Mouse (Mus musculus) heart, embryonic 15.5 days (tissue): ENCODE measurements at regions not wholly inside any gene's neighbourhood (a gene's known extent, or its start where the extent isn't known, plus 50 kb on each side); places are given as distances from the start of the nearest gene placed in this dataset.
"Not testable (repeated sequence)": the region's sequence is repeated elsewhere in the genome, so short reads cannot be mapped to it uniquely, and the experiment has no call there.

Experiments used
- ATAC-seq: fragments of 200-750 bp; cut with Nextera tagmentation; replicated peaks from 2 replicates; pipeline ENCODE4 v1.8.0; 2017; ENCODE audit warnings: low read depth, moderate TSS enrichment; ENCODE audit not compliant: insufficient number of reproducible peaks, insufficient read depth, low FRiP score
- H3K27ac ChIP-seq: fragments of 300-500 bp; sonication (generic); 2 replicates; pipeline ENCODE4 v1.5.1; 2015; ENCODE audit warnings: mild to moderate bottlenecking, inconsistent platforms
- H3K27me3 ChIP-seq: fragments of 300-500 bp; sonication (generic); 2 replicates; pipeline ENCODE4 v1.6.1; 2015; ENCODE audit warnings: inconsistent platforms
- H3K36me3 ChIP-seq: fragments of 300-500 bp; sonication (generic); 2 replicates; pipeline ENCODE4 v1.6.1; 2015; ENCODE audit warnings: mild to moderate bottlenecking, inconsistent platforms
- H3K4me1 ChIP-seq: fragments of 300-500 bp; sonication (generic); replicated peaks from 2 replicates; pipeline ENCODE4 v1.6.1; 2015; ENCODE audit warnings: inconsistent platforms
- H3K4me2 ChIP-seq: fragments of 300-500 bp; sonication (generic); 2 replicates; pipeline ENCODE4 v1.6.1; 2015; ENCODE audit warnings: inconsistent platforms, mild to moderate bottlenecking, moderate library complexity
- H3K4me3 ChIP-seq: fragments of 300-500 bp; sonication (generic); 2 replicates; pipeline ENCODE4 v1.5.1; 2015; ENCODE audit warnings: mild to moderate bottlenecking, inconsistent platforms
- H3K9ac ChIP-seq: fragments of 300-500 bp; sonication (generic); 2 replicates; pipeline ENCODE4 v1.6.1; 2015; ENCODE audit warnings: mild to moderate bottlenecking, inconsistent platforms
- H3K9me3 ChIP-seq: fragments of 300-500 bp; sonication (generic); replicated peaks from 2 replicates; pipeline ENCODE4 v1.6.1; 2016; ENCODE audit warnings: inconsistent platforms
- WGBS: fragments of 180-500 bp; shearing (Covaris S2); methylation state at CpG from one replicate; pipeline ENCODE4 v1.1.7; 2015; ENCODE audit warnings: mixed read lengths; 5-methylcytosine and 5-hydroxymethylcytosine counted together

- H3K4me1 ChIP-seq = no peaks in the 10 kb centered on the region
- ATAC-seq = no peak
- H3K36me3 ChIP-seq = no peaks in the 10 kb centered on the region
- 44% methylated on average over 7 of the region's 7 CpGs for WGBS
- H3K9me3 ChIP-seq = no peaks in the 10 kb centered on the region
- no peak overlapping the region for H3K4me3 ChIP-seq
- peaks cover 5% of the 10 kb centered on the region; the same call in 1 of the 2 replicates for H3K27me3 ChIP-seq
- no peak overlapping the region for H3K27ac ChIP-seq
- H3K4me2 ChIP-seq = no peak overlapping the region
- no peak overlapping the region for H3K9ac ChIP-seq
Observed at GRCm38 (mm10) chr13:72571871-72572270, 56.7 kb upstream of the Irx2 start.

DNA sequence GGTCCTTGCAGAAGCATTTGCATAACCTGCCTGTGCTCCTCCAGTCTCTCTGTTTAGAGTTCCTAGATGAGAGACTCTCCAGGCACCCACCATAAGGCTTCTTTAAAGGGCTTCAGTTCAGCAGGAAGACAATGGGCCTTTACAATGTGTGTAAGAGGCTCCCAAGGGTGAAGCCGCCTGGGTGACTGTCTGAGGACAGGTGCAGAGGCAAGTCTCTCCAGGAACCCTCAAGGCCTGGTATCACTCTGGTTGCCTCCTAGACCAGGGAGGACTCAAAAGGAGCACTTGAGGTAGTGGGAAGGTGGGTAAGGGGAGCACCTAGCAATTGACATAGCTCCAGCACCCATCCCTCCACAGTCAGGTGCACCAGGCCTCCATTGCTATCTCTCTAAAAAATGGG is 55.8 kb upstream of the Irx2 start:
- Histone ChIP-seq H3K4me3 (no peak overlapping the region), H3K27ac (no peak overlapping the region), H3K27me3 (peaks cover 5% of the 10 kb centered on the region; the same call in 1 of the 2 replicates), H3K4me1 (no peaks in the 10 kb centered on the region), H3K9ac (no peak overlapping the region), H3K4me2 (no peak overlapping the region), H3K9me3 (no peaks in the 10 kb centered on the region), H3K36me3 (no peaks in the 10 kb centered on the region)
- WGBS = 65% methylated on average over 1 of the region's 1 CpGs
- no peak for ATAC-seq

GRCm38 (mm10) chr13:72574126-72574525 is 54.5 kb upstream of the Irx2 start:
- H3K36me3 ChIP-seq, H3K27ac ChIP-seq, H3K4me1 ChIP-seq, ATAC-seq, H3K9ac ChIP-seq, H3K4me3 ChIP-seq, H3K9me3 ChIP-seq, H3K4me2 ChIP-seq, H3K27me3 ChIP-seq: not testable (repeated sequence)
- 67% methylated on average over 4 of the region's 4 CpGs for WGBS

DNA sequence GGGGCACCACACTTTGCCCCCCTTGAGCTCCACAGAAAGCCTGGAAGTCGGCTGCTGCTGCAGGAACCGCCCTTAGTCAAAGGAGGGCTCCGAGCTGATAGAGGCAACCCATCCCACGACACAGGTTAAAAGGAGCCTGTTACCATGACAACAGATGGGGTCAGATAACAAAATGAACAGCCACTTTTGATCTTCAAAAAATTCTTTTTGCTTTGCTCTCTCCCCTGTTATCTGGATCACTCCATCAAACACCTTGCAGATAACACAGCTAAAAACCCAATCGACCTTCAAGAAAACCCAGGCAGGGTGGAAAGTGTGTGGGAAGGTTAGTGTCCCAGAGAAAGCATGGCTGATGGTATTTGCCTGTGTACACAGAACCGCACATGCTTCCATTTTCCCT is 52.1 kb upstream of the Irx2 start:
- Histone ChIP-seq H3K4me2 (no peak overlapping the region), H3K36me3 (no peaks in the 10 kb centered on the region), H3K9me3 (no peaks in the 10 kb centered on the region), H3K4me3 (no peak overlapping the region), H3K9ac (no peak overlapping the region), H3K4me1 (no peaks in the 10 kb centered on the region), H3K27ac (no peak overlapping the region), H3K27me3 (peaks cover 5% of the 10 kb centered on the region)
- no peak for ATAC-seq
- 31% methylated on average over 6 of the region's 6 CpGs for WGBS

DNA sequence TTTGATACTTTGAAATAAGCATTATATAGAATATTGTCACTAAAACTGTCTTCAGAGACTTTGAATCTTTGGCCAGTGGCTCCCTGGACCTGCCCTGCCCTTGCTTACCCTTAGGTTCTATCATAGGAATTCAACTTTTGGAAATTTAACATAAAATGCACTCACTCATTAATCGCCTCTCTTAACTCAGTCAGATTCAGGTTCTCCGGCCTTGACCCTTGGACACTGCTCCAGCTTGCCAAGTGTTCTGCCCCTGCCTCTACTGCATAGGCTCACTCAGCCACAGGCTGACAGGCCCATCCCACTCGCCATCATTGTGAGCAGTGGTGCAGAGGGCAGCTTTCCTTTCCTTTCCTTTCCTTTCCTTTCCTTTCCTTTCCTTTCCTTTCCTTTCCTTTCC is 50.2 kb upstream of the Irx2 start:
- no peak overlapping the region for H3K4me3 ChIP-seq
- no peak overlapping the region for H3K9ac ChIP-seq
- no peak for ATAC-seq
- H3K36me3 ChIP-seq = no peaks in the 10 kb centered on the region
- 75% methylated on average over 3 of the region's 3 CpGs for WGBS
- H3K4me1 ChIP-seq = no peaks in the 10 kb centered on the region
- H3K27me3 ChIP-seq = peaks cover 5% of the 10 kb centered on the region
- H3K9me3 ChIP-seq = no peaks in the 10 kb centered on the region
- H3K27ac ChIP-seq = no peak overlapping the region
- no peak overlapping the region for H3K4me2 ChIP-seq
